Mouse (Mus musculus): ENCODE results near the gene Pax7. TPM values are rescaled to one million over a fixed set of nuclear protein-coding genes. Genes with fewer than 3 reads are reported as not detected.

Pax7 gene
- total RNA-seq, 1 experiment = 0.09 TPM

DNA sequence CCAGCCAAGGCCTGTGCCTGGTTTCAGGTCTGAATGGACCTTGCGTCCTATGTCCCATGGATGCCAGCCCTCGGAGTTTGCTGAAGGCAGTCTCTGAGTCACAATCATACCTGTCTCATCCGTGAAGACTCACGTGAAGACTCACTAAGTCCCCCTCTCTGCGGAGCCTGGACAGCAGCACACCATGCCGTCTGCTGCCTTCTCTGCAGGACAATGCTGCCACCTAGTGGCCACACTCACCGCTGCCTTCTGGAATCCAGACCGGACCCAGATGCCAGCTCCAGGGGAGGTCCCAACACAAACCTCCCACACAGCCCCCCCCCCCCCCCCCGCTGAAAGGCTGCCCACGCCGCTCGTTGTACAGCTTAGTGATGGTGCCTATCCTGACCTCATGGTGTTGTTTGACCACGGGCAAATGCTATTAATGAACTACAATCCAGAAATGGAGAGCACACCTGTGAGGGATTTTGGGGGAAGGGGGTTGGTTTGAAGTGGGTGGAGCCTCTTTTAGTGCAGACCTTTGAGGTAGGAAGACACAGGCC lies 25.4 kb upstream of the Pax7 start:
- peak; percentile 65 for DNase-seq (ENCODE audit: low read depth, low spot score)
- Histone ChIP-seq H3K27ac (ENCODE audit: insufficient read depth, low read depth, low read length, poor library complexity, severe bottlenecking) (no peak overlapping the region), H3K9ac (ENCODE audit: insufficient read depth, low read depth, low read length, poor library complexity, severe bottlenecking) (no peak overlapping the region), H3K4me1 (ENCODE audit: control insufficient read depth in 2 of 2, insufficient read depth in 2 of 2, low read length in 2 of 2, poor library complexity in 1 of 2) (no peaks in the 10 kb centered on the region; a peak in 1 of 4 replicates), H3K36me3 (ENCODE audit: control insufficient read depth, insufficient read depth, low read length, poor library complexity, severe bottlenecking) (no peaks in the 10 kb centered on the region), H3K4me3 (ENCODE audit: insufficient read depth in 1 of 2, low read depth in 1 of 2, low read length in 2 of 2, poor library complexity in 1 of 2, severe bottlenecking in 1 of 2) (no peak overlapping the region), H3K9me3 (ENCODE audit: control insufficient read depth, insufficient read depth, low read depth, low read length) (no peaks in the 10 kb centered on the region)
- in situ Hi-C loops (cut with MboI; ENCODE audit: low sequenced_read_pairs in 2 of 2, unreplicated experiment in 2 of 2) = loop anchor here (5.0 to 10.0 kb wide), 3 partner anchors 151 to 216 kb away; no protein-coding TSS in a partner anchor
- TF ChIP-seq MAFK (IDR thresholded peaks at IDR 0.05; ENCODE audit: insufficient read depth, low read depth, low read length) (no peak), ZC3H11A (IDR thresholded peaks at IDR 0.05; ENCODE audit: borderline replicate concordance, low read depth, low read length) (peak; percentile 88; the same call in 1 of the 2 replicates), HCFC1 (IDR thresholded peaks at IDR 0.05; ENCODE audit: borderline replicate concordance, insufficient read depth, low read length) (no peak), CHD2 (IDR thresholded peaks at IDR 0.05; ENCODE audit: low read depth, low read length) (no peak), ZNF384 (IDR thresholded peaks at IDR 0.05; ENCODE audit: low read depth, low read length) (no peak)

DNA sequence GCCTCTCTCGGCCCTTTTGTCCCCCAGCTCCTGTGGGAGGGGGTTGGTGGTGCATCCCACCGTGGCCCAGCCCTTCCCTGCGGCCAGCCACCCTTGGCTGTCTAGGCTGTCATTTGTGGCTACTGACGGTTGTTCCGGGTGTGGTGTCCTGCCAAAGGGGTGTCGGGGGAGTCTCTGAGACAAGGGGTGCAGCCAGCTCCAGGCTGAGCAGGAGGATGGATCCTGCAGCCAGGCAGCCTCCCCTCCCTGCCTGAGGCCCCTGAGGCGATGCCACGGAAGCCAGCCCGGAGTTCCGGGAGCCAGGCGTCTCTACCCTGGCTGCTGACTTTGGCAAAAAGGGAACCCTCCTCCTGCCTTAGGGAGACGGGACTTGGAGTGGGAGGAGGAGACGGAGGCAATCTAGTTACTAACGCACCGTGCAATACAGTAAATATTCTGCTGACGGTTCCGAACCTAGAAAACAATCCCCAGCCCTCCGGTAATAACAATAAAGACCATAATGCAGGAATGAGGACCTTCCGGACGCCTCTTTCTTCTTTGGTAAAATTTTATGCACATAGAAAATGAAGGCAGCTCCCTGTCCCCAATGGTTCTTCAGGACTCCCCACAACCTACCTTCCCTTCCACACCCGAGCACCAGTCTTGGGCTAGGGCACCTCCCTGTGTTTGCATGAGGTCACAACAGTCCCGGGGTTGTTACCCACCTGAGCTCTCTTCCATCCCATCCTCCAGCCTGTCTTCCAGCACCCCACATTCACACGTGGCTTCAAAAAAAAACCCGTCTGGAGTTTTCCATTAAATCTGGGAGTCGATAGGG lies 19.1 kb upstream of the Pax7 start:
- no peak overlapping the region for H3K27ac ChIP-seq (ENCODE audit: insufficient read depth, low read depth, low read length, poor library complexity, severe bottlenecking)
- H3K4me1 ChIP-seq (ENCODE audit: control insufficient read depth in 2 of 2, insufficient read depth in 2 of 2, low read length in 2 of 2, poor library complexity in 1 of 2) = peaks cover 0 to 8% of the 10 kb centered on the region in 2 experiments; a peak in 1 of 4 replicates
- no peak for DNase-seq (ENCODE audit: low read depth, low spot score)
- no peak for TF ChIP-seq CHD2 (IDR thresholded peaks at IDR 0.05; ENCODE audit: low read depth, low read length)
- TF ChIP-seq ZC3H11A (IDR thresholded peaks at IDR 0.05; ENCODE audit: borderline replicate concordance, low read depth, low read length) = no peak
- TF ChIP-seq HCFC1 (IDR thresholded peaks at IDR 0.05; ENCODE audit: borderline replicate concordance, insufficient read depth, low read length) = no peak
- no peak for TF ChIP-seq ZNF384 (IDR thresholded peaks at IDR 0.05; ENCODE audit: low read depth, low read length)
- TF ChIP-seq MAFK (IDR thresholded peaks at IDR 0.05; ENCODE audit: insufficient read depth, low read depth, low read length) = no peak
- in situ Hi-C loops (cut with MboI; ENCODE audit: low sequenced_read_pairs in 2 of 2, unreplicated experiment in 2 of 2) = loop anchor here in 1 of 2 experiments (10.0 kb wide), 1 partner anchor 158 kb away; no protein-coding TSS in a partner anchor
- no peak overlapping the region for H3K9ac ChIP-seq (ENCODE audit: insufficient read depth, low read depth, low read length, poor library complexity, severe bottlenecking)
- H3K36me3 ChIP-seq (ENCODE audit: control insufficient read depth, insufficient read depth, low read length, poor library complexity, severe bottlenecking) = no peaks in the 10 kb centered on the region
- H3K9me3 ChIP-seq (ENCODE audit: control insufficient read depth, insufficient read depth, low read depth, low read length) = no peaks in the 10 kb centered on the region
- H3K4me3 ChIP-seq (ENCODE audit: insufficient read depth in 1 of 2, low read depth in 1 of 2, low read length in 2 of 2, poor library complexity in 1 of 2, severe bottlenecking in 1 of 2) = no peak overlapping the region

DNA sequence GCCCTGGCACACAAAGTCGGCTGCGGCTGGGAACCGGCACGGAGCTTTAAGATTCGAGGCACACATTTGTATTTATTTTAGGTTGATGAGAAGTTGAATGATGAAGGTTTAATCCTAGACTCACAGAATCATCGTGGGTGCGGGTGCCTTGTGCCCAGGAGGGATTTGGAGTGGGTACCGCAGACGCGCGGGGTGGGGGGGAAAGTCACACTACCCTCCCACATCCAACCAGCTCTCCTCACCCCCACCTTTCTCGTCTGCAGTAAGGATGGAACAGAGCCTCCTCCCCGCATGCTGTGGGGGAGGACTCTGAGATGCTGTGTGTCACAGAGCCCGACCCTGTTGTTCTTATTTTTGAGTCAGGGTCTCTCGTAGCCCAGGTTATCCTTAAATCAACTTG lies 18.1 kb upstream of the Pax7 start:
- Histone ChIP-seq H3K9ac (ENCODE audit: insufficient read depth, low read depth, low read length, poor library complexity, severe bottlenecking) (no peak overlapping the region), H3K4me3 (ENCODE audit: insufficient read depth in 1 of 2, low read depth in 1 of 2, low read length in 2 of 2, poor library complexity in 1 of 2, severe bottlenecking in 1 of 2) (no peak overlapping the region), H3K36me3 (ENCODE audit: control insufficient read depth, insufficient read depth, low read length, poor library complexity, severe bottlenecking) (no peaks in the 10 kb centered on the region), H3K4me1 (ENCODE audit: control insufficient read depth in 2 of 2, insufficient read depth in 2 of 2, low read length in 2 of 2, poor library complexity in 1 of 2) (peaks cover 0 to 8% of the 10 kb centered on the region in 2 experiments; a peak in 1 of 4 replicates), H3K27ac (ENCODE audit: insufficient read depth, low read depth, low read length, poor library complexity, severe bottlenecking) (no peak overlapping the region), H3K9me3 (ENCODE audit: control insufficient read depth, insufficient read depth, low read depth, low read length) (no peaks in the 10 kb centered on the region)
- DNase-seq (ENCODE audit: low read depth, low spot score) = no peak
- in situ Hi-C loops (cut with MboI; ENCODE audit: low sequenced_read_pairs in 2 of 2, unreplicated experiment in 2 of 2) = loop anchor here in 1 of 2 experiments (10.0 kb wide), 1 partner anchor 157 kb away; no protein-coding TSS in a partner anchor
- no peak for TF ChIP-seq MAFK (IDR thresholded peaks at IDR 0.05; ENCODE audit: insufficient read depth, low read depth, low read length)
- no peak for TF ChIP-seq HCFC1 (IDR thresholded peaks at IDR 0.05; ENCODE audit: borderline replicate concordance, insufficient read depth, low read length)
- TF ChIP-seq ZC3H11A (IDR thresholded peaks at IDR 0.05; ENCODE audit: borderline replicate concordance, low read depth, low read length) = no peak
- TF ChIP-seq ZNF384 (IDR thresholded peaks at IDR 0.05; ENCODE audit: low read depth, low read length) = no peak
- TF ChIP-seq CHD2 (IDR thresholded peaks at IDR 0.05; ENCODE audit: low read depth, low read length) = no peak

DNA sequence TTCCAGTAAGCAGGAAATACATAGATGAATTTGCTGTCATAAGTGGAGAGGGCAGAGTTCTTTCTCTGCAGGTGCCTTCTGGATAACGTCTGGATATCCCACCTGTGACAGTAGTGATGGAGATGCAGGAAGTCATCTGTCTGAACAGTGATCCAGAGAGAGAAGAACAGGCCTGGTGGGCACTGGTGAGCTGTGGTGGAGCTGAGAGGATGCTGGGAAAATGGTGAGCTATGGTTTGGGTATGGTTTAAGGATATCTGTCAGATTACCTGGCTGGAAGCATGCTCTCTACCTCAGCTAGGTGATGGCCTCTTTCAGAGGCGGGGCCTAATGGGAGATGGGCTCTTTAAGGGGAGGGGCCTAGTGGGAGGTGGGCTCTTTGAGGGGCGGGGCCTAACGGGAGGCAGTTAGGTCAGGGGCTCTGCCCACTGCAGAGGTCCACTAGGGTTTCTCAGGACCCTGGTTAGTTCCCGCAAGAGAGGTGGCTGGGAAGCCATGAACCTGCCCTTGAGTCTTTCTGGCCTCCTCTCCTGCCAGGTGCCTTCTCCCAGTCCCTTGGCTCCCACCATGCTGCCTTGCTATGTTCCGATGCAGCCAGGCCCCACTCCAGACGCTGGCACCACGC lies 17.3 kb upstream of the Pax7 start:
- no peak overlapping the region for H3K27ac ChIP-seq (ENCODE audit: insufficient read depth, low read depth, low read length, poor library complexity, severe bottlenecking)
- no peak overlapping the region for H3K9ac ChIP-seq (ENCODE audit: insufficient read depth, low read depth, low read length, poor library complexity, severe bottlenecking)
- in situ Hi-C loops (cut with MboI; ENCODE audit: low sequenced_read_pairs in 2 of 2, unreplicated experiment in 2 of 2) = loop anchor here in 1 of 2 experiments (10.0 kb wide), 1 partner anchor 156 kb away; no protein-coding TSS in a partner anchor
- no peak for DNase-seq (ENCODE audit: low read depth, low spot score)
- peak overlapping the region in 1 of 2 experiments; percentile 46; a peak in 1 of 4 replicates for H3K4me3 ChIP-seq (ENCODE audit: insufficient read depth in 1 of 2, low read depth in 1 of 2, low read length in 2 of 2, poor library complexity in 1 of 2, severe bottlenecking in 1 of 2)
- no peaks in the 10 kb centered on the region for H3K36me3 ChIP-seq (ENCODE audit: control insufficient read depth, insufficient read depth, low read length, poor library complexity, severe bottlenecking)
- TF ChIP-seq CHD2 (IDR thresholded peaks at IDR 0.05; ENCODE audit: low read depth, low read length) = no peak
- TF ChIP-seq ZNF384 (IDR thresholded peaks at IDR 0.05; ENCODE audit: low read depth, low read length) = no peak
- TF ChIP-seq ZC3H11A (IDR thresholded peaks at IDR 0.05; ENCODE audit: borderline replicate concordance, low read depth, low read length) = no peak
- no peak for TF ChIP-seq MAFK (IDR thresholded peaks at IDR 0.05; ENCODE audit: insufficient read depth, low read depth, low read length)
- TF ChIP-seq HCFC1 (IDR thresholded peaks at IDR 0.05; ENCODE audit: borderline replicate concordance, insufficient read depth, low read length) = no peak
- H3K9me3 ChIP-seq (ENCODE audit: control insufficient read depth, insufficient read depth, low read depth, low read length) = no peaks in the 10 kb centered on the region
- H3K4me1 ChIP-seq (ENCODE audit: control insufficient read depth in 2 of 2, insufficient read depth in 2 of 2, low read length in 2 of 2, poor library complexity in 1 of 2) = peaks cover 0 to 8% of the 10 kb centered on the region in 2 experiments; a peak in 1 of 4 replicates

All from ES-E14 (cell line).